Mouse (Mus musculus) limb, embryonic 10.5 days (tissue): Measurements from ENCODE around the gene Sytl2. TPM values are rescaled to one million over a fixed set of nuclear protein-coding genes. Genes with fewer than 3 reads are reported as not detected.

Source experiments
- polyA plus RNA-seq: library from polyadenylated mRNA; unstranded; fragments of >200 nt; fragmentation: Nextera tagmentation; extraction: Ambion mirVana; gene quantifications from 2 replicates; pipeline ENCODE4 v1.2.1, GENCODE M21; 2016

Sytl2 gene
- polyA plus RNA-seq, 1 experiment from 2014 or later = 2.7 TPM

Other genes with a start within 250 kb of the Sytl2 start
- 20.6 and 25.4 TPM in 2 replicates for gene Picalm, start 172.0 kb upstream of the Sytl2 start, polyA plus RNA-seq
- gene Ccdc83, start 36.5 kb upstream of the Sytl2 start, polyA plus RNA-seq = not detected in 2 replicates
- gene Ccdc89, start 124.3 kb downstream of the Sytl2 start, polyA plus RNA-seq = 2.2 and 2.4 TPM in 2 replicates
- gene Crebzf, start 140.5 kb downstream of the Sytl2 start, polyA plus RNA-seq = 24.8 and 30.9 TPM in 2 replicates
- gene Tmem126a, start 155.0 kb downstream of the Sytl2 start, polyA plus RNA-seq = 129 and 140 TPM in 2 replicates
- gene Tmem126b, start 173.7 kb downstream of the Sytl2 start, polyA plus RNA-seq = 30.5 and 35.9 TPM in 2 replicates
- gene Dlg2, start 174.4 kb downstream of the Sytl2 start, polyA plus RNA-seq = 0.53 and 1.2 TPM in 2 replicates